Mouse (Mus musculus) lung, adult 2 months (tissue): ENCODE measurements around the gene Ccdc78.

ENCODE experiments used
- CTCF ChIP-seq: fragments of 200-500 bp; IDR thresholded peaks from 2 replicates; pipeline ENCODE4 v1.5.1; 2011; ENCODE audit warnings: mild to moderate bottlenecking, low read length, control low read depth; ENCODE audit not compliant: insufficient read depth
- POLR2A ChIP-seq: fragments of 200-500 bp; IDR thresholded peaks from 2 replicates; pipeline ENCODE4 v1.6.1; 2011; ENCODE audit warnings: low read depth, mild to moderate bottlenecking, control low read depth, low read length, borderline replicate concordance; ENCODE audit errors: extremely low read depth

- no peak for TF ChIP-seq CTCF
- no peak for TF ChIP-seq POLR2A
Observed at GRCm38 (mm10) chr17:25794998-25795397, 8.6 kb downstream of the Ccdc78 start.
